Mouse (Mus musculus) ES-E14 (cell line): Measurements from ENCODE around the gene Cd300a.

Experiments used
- CHD2 ChIP-seq: IDR thresholded peaks from 2 replicates; pipeline ENCODE4 v1.6.1; 2014; ENCODE audit warnings: mild to moderate bottlenecking, low read depth, low read length, inconsistent platforms
- HCFC1 ChIP-seq: IDR thresholded peaks from 2 replicates; pipeline ENCODE4 v1.6.1; 2012; ENCODE audit warnings: low read length, inconsistent platforms, borderline replicate concordance; ENCODE audit not compliant: insufficient read depth
- MAFK ChIP-seq: IDR thresholded peaks from 2 replicates; pipeline ENCODE4 v1.6.1; 2014; ENCODE audit warnings: mild to moderate bottlenecking, low read depth, low read length, inconsistent platforms; ENCODE audit not compliant: insufficient read depth
- ZC3H11A ChIP-seq: IDR thresholded peaks from 2 replicates; pipeline ENCODE4 v1.6.1; 2012; ENCODE audit warnings: low read depth, mild to moderate bottlenecking, inconsistent platforms, low read length, borderline replicate concordance
- ZNF384 ChIP-seq: IDR thresholded peaks from 2 replicates; pipeline ENCODE4 v1.6.1; 2012; ENCODE audit warnings: low read depth, low read length, inconsistent platforms

DNA sequence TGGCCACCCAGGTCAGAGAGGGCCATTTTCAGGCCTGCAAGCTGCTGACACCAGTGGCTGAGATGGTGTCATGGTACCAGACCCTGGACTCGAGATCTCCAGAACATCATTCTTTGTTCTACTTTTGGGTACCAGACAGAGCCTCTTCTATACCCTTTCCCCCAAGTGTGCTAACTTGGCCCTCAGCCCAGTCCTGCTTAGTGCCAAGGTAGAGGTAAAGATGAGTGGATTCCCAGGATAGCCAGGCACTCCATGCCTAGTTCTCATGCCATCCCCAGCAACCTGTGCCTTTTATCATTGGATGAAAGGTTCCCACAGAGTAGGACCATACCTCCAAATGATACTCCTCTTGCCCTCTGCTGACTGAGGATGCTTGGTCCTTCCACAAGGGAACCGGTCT, 18.3 kb upstream of the Cd300a start:
- TF ChIP-seq HCFC1 = no peak
- TF ChIP-seq CHD2 = no peak
- no peak for TF ChIP-seq ZNF384
- TF ChIP-seq ZC3H11A = no peak
- no peak for TF ChIP-seq MAFK
